ENCODE assay signal across 19 mouse cellular contexts in the genomic region with DNA sequence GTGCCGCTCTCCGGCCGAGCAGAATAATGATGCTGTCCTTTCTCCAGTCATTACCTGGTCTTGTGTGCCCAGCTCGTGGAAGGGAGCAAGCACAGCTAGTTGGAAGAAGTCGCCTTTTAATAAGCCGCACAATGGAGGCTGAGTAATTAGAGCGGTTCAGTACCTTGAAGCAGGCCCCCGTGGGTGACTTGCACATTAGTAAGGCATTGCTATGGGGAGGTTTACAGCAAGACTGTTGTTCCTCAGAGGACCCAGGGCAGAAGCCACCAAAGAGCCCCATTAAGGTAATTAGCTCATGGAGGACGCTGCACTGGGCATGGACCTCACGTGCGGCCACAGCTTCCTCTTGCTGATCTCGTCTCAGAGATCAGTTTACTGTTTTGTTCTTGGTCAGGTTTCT. TPM values are rescaled to one million over a fixed set of nuclear protein-coding genes. Genes with fewer than 3 reads are reported as not detected.
"Had no signal": no experiment of that assay in that cellular context is flagged by ENCODE, and none has a peak within 500 bp of the region (broad histone marks: within the 10 kb centered on the region; RNA-seq: fewer than 3 reads in every experiment).

No protein-coding gene starts in this region.

- DNase-seq: kidney, adult 2 months; kidney, postnatal 14 days; lung, adult 2 months; lung, postnatal 36 days; right cerebral cortex, adult 18-20 months; right cerebral cortex, postnatal 25 days; thymus, postnatal 4 days had no signal

- H3K4me1 ChIP-seq: kidney, embryonic 15.5 days; liver, embryonic 15.5 days had no signal

- H3K27me3 ChIP-seq: kidney, embryonic 15.5 days; liver, embryonic 15.5 days had no signal

- H3K4me3 ChIP-seq: kidney, embryonic 15.5 days; left cerebral cortex, adult 2 months; limb, embryonic 10.5 days; liver, embryonic 15.5 days had no signal

- H3K4me2 ChIP-seq: kidney, embryonic 15.5 days; liver, embryonic 11.5 days; liver, embryonic 15.5 days had no signal

- ATAC-seq: intestine, embryonic 16.5 days; lung, postnatal 0 days had no signal

- H3K9me3 ChIP-seq: kidney, embryonic 15.5 days; limb, embryonic 10.5 days; liver, embryonic 15.5 days had no signal

- H3K27ac ChIP-seq: kidney, embryonic 15.5 days; left cerebral cortex, adult 2 months; limb, embryonic 10.5 days; liver, embryonic 15.5 days had no signal

- H3K9ac ChIP-seq: kidney, embryonic 15.5 days; liver, embryonic 15.5 days had no signal

RNA-seq across cellular contexts. Expression of a gene that starts 33.2 kb away (rescaled TPM):
- total RNA-seq: megakaryocyte progenitor cell, adult 5-6 weeks; neutrophil, adult 5-6 weeks had no signal
- polyA plus RNA-seq: intestine, embryonic 16.5 days; large intestine, adult 2 months; limb, embryonic 10.5 days; liver, embryonic 11.5 days; liver, embryonic 15.5 days; lung, postnatal 0 days; small intestine, adult 2 months; stomach, embryonic 16.5 days had no signal
